Mouse (Mus musculus) testis, adult 2 months (tissue): Measurements from ENCODE around the gene Zfp882. TPM values are rescaled to one million over a fixed set of nuclear protein-coding genes. Genes with fewer than 3 reads are reported as not detected.
"Not testable (repeated sequence)": the region's sequence is repeated elsewhere in the genome, so short reads cannot be mapped to it uniquely, and the experiment has no call there.

Source experiments
- H3K27ac ChIP-seq: fragments of 200-500 bp; 2 replicates; pipeline ENCODE4 v1.5.1; 2012; ENCODE audit warnings: low read depth, low read length; ENCODE audit not compliant: control insufficient read depth, insufficient read depth
- H3K27me3 ChIP-seq: fragments of 200-500 bp; 2 replicates; pipeline ENCODE4 v1.6.1; 2012; ENCODE audit warnings: mild to moderate bottlenecking, low read length, moderate library complexity; ENCODE audit not compliant: control insufficient read depth, insufficient read depth
- H3K36me3 ChIP-seq: fragments of 200-500 bp; 2 replicates; pipeline ENCODE4 v1.6.1; 2012; ENCODE audit warnings: mild to moderate bottlenecking, low read length; ENCODE audit not compliant: control insufficient read depth, insufficient read depth
- H3K4me1 ChIP-seq: fragments of 200-500 bp; 2 replicates; pipeline ENCODE4 v1.6.1; 2012; ENCODE audit warnings: low read length; ENCODE audit not compliant: control insufficient read depth, insufficient read depth
- H3K4me3 ChIP-seq: fragments of 200-500 bp; 2 replicates; pipeline ENCODE4 v1.5.1; 2012; ENCODE audit warnings: low read depth, mild to moderate bottlenecking, low read length, moderate library complexity, mixed read lengths; ENCODE audit not compliant: control insufficient read depth
- CTCF ChIP-seq: fragments of 200-500 bp; IDR thresholded peaks from 2 replicates; pipeline ENCODE4 v1.5.1; 2012; ENCODE audit warnings: low read depth, mild to moderate bottlenecking, inconsistent platforms, low read length, moderate library complexity; ENCODE audit not compliant: control insufficient read depth, insufficient read depth, insufficient replicate concordance
- POLR2A ChIP-seq: fragments of 200-500 bp; IDR thresholded peaks from 2 replicates; pipeline ENCODE4 v1.6.1; 2012; ENCODE audit warnings: low read depth, mild to moderate bottlenecking, inconsistent platforms, low read length, moderate library complexity; ENCODE audit not compliant: control insufficient read depth
- polyA plus RNA-seq: library from polyadenylated mRNA; depleted of rRNA; stranded (reverse); fragments of >200 nt; gene quantifications from 2 replicates; pipeline ENCODE4 v1.2.3, GENCODE M21; 2012

Gene Zfp882
- polyA plus RNA-seq, 1 experiment, result 0.25 TPM

GRCm38 (mm10) chr8:71907798-71908257 lies 580 bp upstream of the Zfp882 start:
- TF ChIP-seq CTCF (no peak), POLR2A (no peak)
- Histone ChIP-seq H3K27ac (peak overlapping the region; percentile 91), H3K27me3 (no peaks in the 10 kb centered on the region), H3K4me1 (no peaks in the 10 kb centered on the region), H3K4me3 (peak overlapping the region; percentile 91; the same call in 1 of the 2 replicates), H3K36me3 (no peaks in the 10 kb centered on the region)

GRCm38 (mm10) chr8:71912286-71912685 lies 3.9 kb downstream of the Zfp882 start:
- H3K4me3 ChIP-seq, result no peak overlapping the region
- TF ChIP-seq CTCF (no peak), POLR2A (no peak)
- no peaks in the 10 kb centered on the region for H3K4me1 ChIP-seq
- no peak overlapping the region for H3K27ac ChIP-seq
- H3K36me3 ChIP-seq, result no peaks in the 10 kb centered on the region
- no peaks in the 10 kb centered on the region for H3K27me3 ChIP-seq

- Histone ChIP-seq H3K27me3 (no peaks in the 10 kb centered on the region), H3K4me1 (no peaks in the 10 kb centered on the region; the same call in 1 of the 2 replicates), H3K27ac (peak overlapping the region; percentile 97), H3K36me3 (no peaks in the 10 kb centered on the region), H3K4me3 (peak overlapping the region; percentile 99)
- TF ChIP-seq POLR2A, result peak; percentile 94
- TF ChIP-seq CTCF, result no peak
Measured at GRCm38 (mm10) chr8:71922567-71923401, 14.4 kb downstream of the Zfp882 start.

GRCm38 (mm10) chr8:71925791-71926190 lies 17.4 kb downstream of the Zfp882 start:
- H3K36me3 ChIP-seq, result 0 out of 2 replicates have a peak, but pooled peaks cover 2% of the 10 kb centered on the region
- H3K4me3 ChIP-seq, result no peak overlapping the region
- no peak for TF ChIP-seq CTCF
- no peak for TF ChIP-seq POLR2A
- H3K27me3 ChIP-seq, result no peaks in the 10 kb centered on the region
- no peaks in the 10 kb centered on the region; the same call in 1 of the 2 replicates for H3K4me1 ChIP-seq
- H3K27ac ChIP-seq, result no peak overlapping the region

GRCm38 (mm10) chr8:71926551-71926950 lies 18.1 kb downstream of the Zfp882 start:
- H3K27me3 ChIP-seq, result no peaks in the 10 kb centered on the region
- TF ChIP-seq POLR2A, result no peak
- no peak for TF ChIP-seq CTCF
- no peaks in the 10 kb centered on the region; the same call in 1 of the 2 replicates for H3K4me1 ChIP-seq
- H3K36me3 ChIP-seq, result 0 out of 2 replicates have a peak, but pooled peaks cover 2% of the 10 kb centered on the region
- no peak overlapping the region for H3K4me3 ChIP-seq
- no peak overlapping the region for H3K27ac ChIP-seq

GRCm38 (mm10) chr8:71927779-71928178 lies 19.4 kb downstream of the Zfp882 start:
- Histone ChIP-seq H3K27ac (no peak overlapping the region), H3K36me3 (0 out of 2 replicates have a peak, but pooled peaks cover 2% of the 10 kb centered on the region), H3K27me3 (no peaks in the 10 kb centered on the region), H3K4me3 (no peak overlapping the region), H3K4me1 (no peaks in the 10 kb centered on the region)
- TF ChIP-seq POLR2A (no peak), CTCF (no peak)

- H3K36me3 ChIP-seq, H3K27me3 ChIP-seq, H3K4me1 ChIP-seq, H3K27ac ChIP-seq, H3K4me3 ChIP-seq: not testable (repeated sequence)
Measured at GRCm38 (mm10) chr8:71938037-71938436, 29.6 kb downstream of the Zfp882 start.
